Mouse (Mus musculus) ovary, adult 10 weeks (tissue): ENCODE data around the gene Gm21953. TPM values are rescaled to one million over a fixed set of nuclear protein-coding genes. Genes with fewer than 3 reads are reported as not detected.

Source experiments
- polyA plus RNA-seq: library from polyadenylated mRNA; stranded (reverse); fragments of 350-450 nt; fragmentation: Illumina TruSeq; extraction: RNeasy Lipid Tissue Mini Kit (QIAGEN cat#74804); gene quantifications from one replicate; pipeline ENCODE4 v1.2.3, GENCODE M21; 2014

Gene Gm21953
- polyA plus RNA-seq: not detected

DNA sequence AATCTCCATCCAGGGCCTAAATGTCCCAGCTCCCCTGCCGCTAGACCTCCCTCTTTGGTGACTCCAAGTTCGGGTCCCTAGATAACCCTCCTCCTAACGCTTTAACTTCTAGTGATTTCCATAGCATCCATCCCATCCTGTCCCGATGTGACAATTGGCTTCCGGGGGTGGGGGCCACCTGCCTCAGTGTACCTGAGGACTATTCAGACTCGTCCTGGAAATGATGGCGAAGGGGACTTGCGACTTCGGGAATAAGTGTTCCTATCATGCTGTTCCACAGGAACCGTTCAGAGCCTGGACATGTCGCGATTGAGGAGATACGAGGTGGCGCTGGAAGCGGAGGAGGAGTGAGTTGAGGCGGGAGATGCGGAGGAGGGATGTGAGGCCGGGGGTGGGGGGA lies at the start of gene Gm21953:
Gene Gm21953, plus strand, starts transcription at position 301 of the 400 bp plus-strand sequence.

DNA sequence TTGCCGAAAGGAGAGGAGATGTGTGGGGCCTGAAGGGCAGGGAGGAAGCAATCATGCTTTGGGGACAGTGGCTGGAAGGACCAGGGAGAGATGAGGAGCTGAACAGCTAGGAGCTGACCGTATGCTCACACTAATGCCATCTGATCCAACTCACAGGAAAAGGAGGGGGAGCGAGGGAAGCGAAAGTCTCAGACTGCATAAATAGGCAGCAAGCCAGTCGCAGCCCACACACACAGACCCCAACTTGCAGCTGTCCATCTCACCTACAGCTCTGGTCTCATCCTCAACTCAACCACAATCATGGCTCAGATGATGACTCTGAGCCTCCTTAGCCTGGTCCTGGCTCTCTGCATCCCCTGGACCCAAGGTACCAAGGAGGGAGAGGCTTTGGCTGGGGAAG lies 38.6 kb upstream of the Gm21953 start, which contains the start of gene Ccl21b:
Gene Ccl21b, plus strand, starts transcription at position 301 of the 400 bp plus-strand sequence.

DNA sequence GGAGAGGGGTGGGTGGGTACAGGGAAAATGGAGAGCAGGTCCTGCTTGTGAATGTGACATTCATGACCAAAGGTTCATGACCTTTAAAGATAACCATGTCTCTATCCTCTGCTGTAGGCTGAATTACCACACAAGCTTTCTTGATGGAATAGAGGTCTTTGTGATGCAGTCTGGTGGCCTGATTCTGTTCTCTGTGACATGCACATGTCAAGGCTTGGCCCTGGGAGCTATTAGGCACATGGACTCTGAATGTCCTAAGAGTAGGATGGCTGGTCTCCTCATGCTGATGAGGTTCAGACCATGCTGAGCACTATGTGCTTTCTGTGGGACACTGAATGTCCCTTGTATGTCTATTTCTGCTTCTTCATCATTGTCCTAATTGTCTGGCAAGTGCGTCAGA lies 24.0 kb downstream of the Gm21953 start, which contains the start of gene Fam205a3:
Gene Fam205a3, plus strand, starts transcription at position 301 of the 400 bp plus-strand sequence.

Other genes starting within 250 kb of the Gm21953 start
- not detected for gene Gm3893, start 203.1 kb upstream of the Gm21953 start, polyA plus RNA-seq
- 1.3 TPM for gene Gm13304, start 179.4 kb upstream of the Gm21953 start, polyA plus RNA-seq
- gene Gm13306, start 140.8 kb upstream of the Gm21953 start, polyA plus RNA-seq: not detected
- not detected for gene Gm13305, start 125.7 kb upstream of the Gm21953 start, polyA plus RNA-seq
- gene Gm10600, start 53.6 kb upstream of the Gm21953 start, polyA plus RNA-seq: 1.3 TPM
- gene Ccl21b, start 38.5 kb upstream of the Gm21953 start, polyA plus RNA-seq: 6.1 TPM
- not detected for gene Fam205a3, start 24.1 kb downstream of the Gm21953 start, polyA plus RNA-seq
- not detected for gene Gm21586, start 145.1 kb downstream of the Gm21953 start, polyA plus RNA-seq
- gene Gm2163, start 172.5 kb downstream of the Gm21953 start, polyA plus RNA-seq: 0.20 TPM
- gene Fam205a2, start 233.9 kb downstream of the Gm21953 start, polyA plus RNA-seq: not detected